Mouse (Mus musculus): ENCODE results near the gene Ppp1r2.

DNA sequence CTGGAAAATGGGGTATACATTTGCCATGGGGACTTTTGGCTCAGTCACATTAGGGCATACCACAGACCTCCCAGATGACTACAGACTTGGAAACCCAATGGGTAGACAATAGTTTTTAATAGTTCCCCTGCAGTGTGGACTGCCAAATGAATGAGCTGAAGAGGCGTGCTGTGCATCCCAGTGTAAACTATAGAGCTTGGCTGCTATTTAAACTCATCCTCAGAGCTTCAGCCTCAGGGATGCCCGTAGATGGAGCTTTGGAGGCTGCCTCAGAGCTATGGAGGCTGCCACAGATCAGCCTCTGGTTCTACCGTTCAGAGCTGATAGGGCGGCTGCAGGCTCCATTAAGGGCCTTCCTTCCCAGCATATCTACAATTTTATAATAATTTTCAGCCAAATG, 40.2 kb upstream of the Ppp1r2 start:
- no peak for TF ChIP-seq POLR2AphosphoS2 (IDR thresholded peaks at IDR 0.05; ENCODE audit: insufficient read length, low read depth)
- no peak for TF ChIP-seq POLR2A (IDR thresholded peaks at IDR 0.05; ENCODE audit: insufficient read length, low read depth)
- no peak for TF ChIP-seq SRF (IDR thresholded peaks at IDR 0.05; ENCODE audit: control insufficient read depth, insufficient read length, low read depth)
- no peak for TF ChIP-seq MAX (IDR thresholded peaks at IDR 0.05; ENCODE audit: low read depth)
- TF ChIP-seq MYOG (IDR thresholded peaks at IDR 0.05; ENCODE audit: control insufficient read depth in 1 of 3, insufficient read depth in 1 of 3, insufficient read length in 2 of 3, low read depth in 2 of 3), result no peak
- TF ChIP-seq USF1 (IDR thresholded peaks at IDR 0.05; ENCODE audit: low read depth), result no peak
